Mouse (Mus musculus) olfactory bulb, adult 2 months (tissue): ENCODE data around the gene F2rl3.

ENCODE experiments used
- CTCF ChIP-seq: fragments of 200-500 bp; IDR thresholded peaks from 2 replicates; pipeline ENCODE4 v1.5.1; 2012; ENCODE audit warnings: low read depth, mild to moderate bottlenecking, low read length, moderate library complexity; ENCODE audit not compliant: insufficient read depth
- POLR2A ChIP-seq: fragments of 200-500 bp; IDR thresholded peaks from 2 replicates; pipeline ENCODE4 v1.6.1; 2012; ENCODE audit warnings: mild to moderate bottlenecking, low read depth, low read length, moderate library complexity; ENCODE audit not compliant: insufficient read depth

DNA sequence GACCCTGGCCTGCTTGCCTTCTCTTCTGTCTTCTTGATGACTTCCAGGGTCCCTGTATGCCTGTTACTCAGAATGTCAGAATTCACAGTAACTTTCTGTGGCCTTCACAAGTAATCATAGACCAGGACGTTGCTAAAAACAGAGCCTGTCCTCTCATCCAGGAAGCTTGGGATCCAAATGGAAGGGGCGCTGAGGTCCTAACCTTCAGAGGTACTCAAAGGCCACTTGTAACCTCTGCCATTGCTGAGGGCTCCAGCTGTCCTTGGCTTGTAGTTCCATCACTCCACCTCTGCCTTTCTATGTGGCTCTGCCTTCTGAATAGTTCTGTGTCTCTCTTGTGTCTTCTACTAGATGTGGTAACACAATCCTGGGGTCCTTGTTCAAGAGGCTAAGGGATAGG is 7.9 kb upstream of the F2rl3 start:
- TF ChIP-seq POLR2A (no peak), CTCF (no peak)
